In genomic region chr14:13995206-13996097, GRCm38 (mm10) we compare ENCODE assay signal across 11 mouse cellular contexts. TPM values are rescaled to one million over a fixed set of nuclear protein-coding genes. Genes with fewer than 3 reads are reported as not detected.
DNase-seq lines count a peak whose midpoint lies in the region; ATAC-seq and TF ChIP-seq lines count a peak whose summit lies in the region.
"Had no signal": no experiment of that assay in that cellular context is flagged by ENCODE, and none has a peak within 500 bp of the region (broad histone marks: within the 10 kb centered on the region; RNA-seq: fewer than 3 reads in every experiment).

No protein-coding gene starts in this region.

- intact Hi-C loops in left cerebral cortex, postnatal 14 days (cut with DNase I) = no loop called here

- no peak overlapping the region for H3K9ac ChIP-seq in stomach, embryonic 14.5 days (replicated peaks; ENCODE audit: low read depth, low read length)
- H3K9ac ChIP-seq: forebrain, embryonic 15.5 days; lung, embryonic 15.5 days; neural tube, embryonic 13.5 days had no signal

- no peaks in the 10 kb centered on the region for H3K36me3 ChIP-seq in stomach, embryonic 14.5 days (ENCODE audit: control insufficient read depth, insufficient read depth, low read length)
- H3K36me3 ChIP-seq: forebrain, embryonic 15.5 days; lung, embryonic 15.5 days; neural tube, embryonic 13.5 days had no signal

- H3K4me2 ChIP-seq in stomach, embryonic 14.5 days (replicated peaks; ENCODE audit: low read depth, low read length) = no peak overlapping the region
- H3K4me2 ChIP-seq: forebrain, embryonic 15.5 days; lung, embryonic 15.5 days; neural tube, embryonic 13.5 days had no signal

- 41% methylated on average over 9 of the region's 9 CpGs for WGBS in lung, adult 2 months
- WGBS in stomach, embryonic 14.5 days = 46% methylated on average over 9 of the region's 9 CpGs

- no peak overlapping the region for H3K4me3 ChIP-seq in lung, adult 2 months (replicated peaks; ENCODE audit: extremely low read depth, low read depth, low read length)
- H3K4me3 ChIP-seq in stomach, embryonic 14.5 days (ENCODE audit: low read depth, low read length) = no peak overlapping the region
- H3K4me3 ChIP-seq: forebrain, embryonic 15.5 days; lung, embryonic 15.5 days; neural tube, embryonic 13.5 days had no signal

- TF ChIP-seq CTCF in lung, adult 2 months (IDR thresholded peaks at IDR 0.05; ENCODE audit: insufficient read depth, low read length) = 0 out of 2 replicates have a peak, but pooled peaks have one; percentile 1

- DNase-seq in lung, adult 2 months = no peak
- DNase-seq in lung, postnatal 25 days (ENCODE audit: low spot score) = no peak
- peak; percentile 24 for DNase-seq in brain, adult 2 months (ENCODE audit: low read depth, low spot score)
- peak; percentile 76 for DNase-seq in kidney, adult 9 months
- no peak for DNase-seq in left cerebral cortex, postnatal 14 days (ENCODE audit: low spot score in 2 of 2)
- no peak for DNase-seq in layer of hippocampus, postnatal 25 days (ENCODE audit: extremely low spot score in 1 of 2, low spot score in 1 of 2)
- DNase-seq: cerebellum, adult 9-10 months had no signal

- no peak for TF ChIP-seq POLR2A in lung, adult 2 months (IDR thresholded peaks at IDR 0.05; ENCODE audit: borderline replicate concordance, extremely low read depth, low read depth, low read length)

- H3K4me1 ChIP-seq in lung, adult 2 months (ENCODE audit: control insufficient read depth, insufficient read depth, low read length) = peaks cover 3% of the 10 kb centered on the region
- H3K4me1 ChIP-seq in stomach, embryonic 14.5 days (ENCODE audit: control insufficient read depth, insufficient read depth, low read length) = 0 out of 2 replicates have a peak, but pooled peaks cover 3% of the 10 kb centered on the region
- H3K4me1 ChIP-seq: forebrain, embryonic 15.5 days; lung, embryonic 15.5 days; neural tube, embryonic 13.5 days had no signal

- H3K27ac ChIP-seq in stomach, embryonic 14.5 days (ENCODE audit: low read length) = no peak overlapping the region
- H3K27ac ChIP-seq: forebrain, embryonic 15.5 days; lung, embryonic 15.5 days; neural tube, embryonic 13.5 days had no signal

- no peaks in the 10 kb centered on the region for H3K9me3 ChIP-seq in stomach, embryonic 14.5 days (ENCODE audit: control insufficient read depth, low read depth, low read length)
- H3K9me3 ChIP-seq: forebrain, embryonic 15.5 days; lung, embryonic 15.5 days; neural tube, embryonic 13.5 days had no signal

- 0 out of 2 replicates have a peak, but pooled peaks have one; percentile 49 for ATAC-seq in stomach, embryonic 14.5 days (ENCODE audit: insufficient number of reproducible peaks, insufficient read depth, low FRiP score, low read depth)
- ATAC-seq: forebrain, embryonic 15.5 days had no signal

- no peaks in the 10 kb centered on the region for H3K27me3 ChIP-seq in stomach, embryonic 14.5 days (ENCODE audit: control insufficient read depth, insufficient read depth, low read length)
- H3K27me3 ChIP-seq: forebrain, embryonic 15.5 days; lung, embryonic 15.5 days; neural tube, embryonic 13.5 days had no signal

RNA-seq across cellular contexts. Expression of gene Thoc7, which starts 33.8 kb away (rescaled TPM):
- polyA plus RNA-seq in lung, adult 2 months (2012; rRNA removed) = 9.2 and 13.3 TPM in 2 replicates
- 193 and 195 TPM in 2 replicates for polyA plus RNA-seq in stomach, embryonic 14.5 days (2014; fragmentation: Nextera tagmentation; extraction: Ambion mirVana)
- total RNA-seq in left cerebral cortex, postnatal 14 days (2021) = 100 to 1,000 TPM in 1 of 2 experiments, 10 to 100 TPM in 1; 97.1 to 102 TPM
- 100 to 1,000 TPM; 103 to 107 TPM for total RNA-seq in layer of hippocampus, postnatal 25 days (2021)

RNA-seq across cellular contexts. Expression of gene Atxn7, which starts 34.2 kb away (rescaled TPM):
- 33.4 and 39.4 TPM in 2 replicates for polyA plus RNA-seq in lung, adult 2 months (2012; rRNA removed)
- 7.2 and 8.1 TPM in 2 replicates for polyA plus RNA-seq in stomach, embryonic 14.5 days (2014; fragmentation: Nextera tagmentation; extraction: Ambion mirVana)
- 10 to 100 TPM; 20.0 to 20.3 TPM for total RNA-seq in left cerebral cortex, postnatal 14 days (2021)
- total RNA-seq in layer of hippocampus, postnatal 25 days (2021) = 10 to 100 TPM; 22.1 to 29.4 TPM

Comparison
In these comparisons a context has a peak if more than half of its experiments do, and no peak if none do; other contexts are left out.
1. DNase-seq: peak in brain, adult 2 months (single experiment) and kidney, adult 9 months (single experiment); none in lung, adult 2 months (single experiment), lung, postnatal 25 days (single experiment), left cerebral cortex, postnatal 14 days (0 of 2) and layer of hippocampus, postnatal 25 days (0 of 2).